In the genomic region with DNA sequence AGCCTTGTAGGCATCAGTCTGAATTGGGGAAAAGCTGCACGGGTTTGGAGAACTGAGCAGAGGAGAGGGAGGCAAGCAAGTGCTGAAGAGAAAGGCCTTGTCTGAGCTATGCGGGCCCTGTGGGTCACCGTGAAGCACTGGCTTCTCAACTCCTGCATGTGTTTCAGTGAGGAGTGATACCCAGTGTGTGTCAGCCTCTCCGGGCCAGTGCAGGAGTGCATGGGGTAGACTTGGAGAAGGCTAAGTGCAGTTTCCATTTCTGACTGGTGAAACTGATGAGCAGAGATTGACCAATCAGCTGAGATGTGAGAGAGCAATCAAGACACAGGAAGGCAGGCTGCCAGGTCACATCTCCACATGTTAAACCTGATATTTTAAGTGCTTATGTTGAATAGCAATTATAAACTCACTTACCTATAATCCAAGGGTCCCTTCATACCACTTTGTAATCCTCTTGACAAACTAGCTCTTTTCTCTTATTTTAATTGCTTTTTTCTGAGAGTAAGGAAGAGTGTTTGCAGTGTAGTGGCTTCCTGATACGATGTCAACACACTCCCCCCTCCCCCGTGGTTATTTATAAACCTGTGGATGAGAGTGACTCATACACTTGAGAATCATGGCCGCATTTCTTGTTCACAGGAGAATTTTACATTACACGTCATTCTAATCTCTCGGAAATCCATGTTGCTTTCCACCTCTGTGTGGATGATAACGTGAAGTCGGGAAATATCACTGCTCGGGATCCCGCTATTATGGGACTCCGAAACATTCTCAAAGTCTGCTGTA, we compare ENCODE assay signal across 26 mouse cellular contexts. TPM values are rescaled to one million over a fixed set of nuclear protein-coding genes. Genes with fewer than 3 reads are reported as not detected.
DNase-seq lines count a peak whose midpoint lies in the region; ATAC-seq and TF ChIP-seq lines count a peak whose summit lies in the region.
"Had no signal": no experiment of that assay in that cellular context is flagged by ENCODE, and none has a peak within 500 bp of the region (broad histone marks: within the 10 kb centered on the region; RNA-seq: fewer than 3 reads in every experiment).

No protein-coding gene starts in this region.

- peak overlapping the region; percentile 33 for H3K4me2 ChIP-seq in heart, embryonic 16.5 days (ENCODE audit: low read depth, low read length)
- H3K4me2 ChIP-seq: midbrain, embryonic 12.5 days had no signal

- TF ChIP-seq POLR2A in heart, adult 2 months (IDR thresholded peaks at IDR 0.05; ENCODE audit: insufficient read depth, low read depth, low read length), result no peak

- no peak for TF ChIP-seq CTCF in heart, adult 2 months (IDR thresholded peaks at IDR 0.05)
- no peak for TF ChIP-seq CTCF in Patski (IDR thresholded peaks at IDR 0.05)

- no peaks in the 10 kb centered on the region for H3K79me2 ChIP-seq in heart, adult 2 months (replicated peaks; ENCODE audit: control insufficient read depth, insufficient read depth, low read length)

- no peak for TF ChIP-seq EP300 in heart, adult 2 months (IDR thresholded peaks at IDR 0.05; ENCODE audit: insufficient read depth, low read depth, low read length)

- DNase-seq in heart, adult 2 months, result peak in 1 of 2 experiments; percentile 11
- no peak for DNase-seq in heart, postnatal 25 days (ENCODE audit: low spot score)
- peak; percentile 69 for DNase-seq in 3T3-L1 (ENCODE audit: low read depth, low spot score)
- no peak for DNase-seq in Patski (ENCODE audit: low read depth, low spot score)
- no peak for DNase-seq in urinary bladder, postnatal 4 days (ENCODE audit: low spot score in 2 of 2)
- DNase-seq in spleen, postnatal 14 days (ENCODE audit: low spot score in 2 of 2), result no peak
- DNase-seq: cerebellum, adult 18-20 months; cerebellum, postnatal 36 days; gastrocnemius, postnatal 14 days; kidney, adult 8-10 months; kidney, postnatal 36 days; layer of hippocampus, adult 9-11 months; lung, adult 18-20 months; spleen, adult 18-20 months; thymus, postnatal 14 days had no signal

- intact Hi-C loops in heart, adult 2 months (cut with DNase I), result no loop called here
- intact Hi-C loops in heart, postnatal 25 days (cut with DNase I), result no loop called here

- no peak overlapping the region for H3K4me3 ChIP-seq in heart, adult 2 months
- no peak overlapping the region; the same call in 1 of the 2 replicates for H3K4me3 ChIP-seq in heart, embryonic 16.5 days (ENCODE audit: low read length)
- H3K4me3 ChIP-seq: midbrain, embryonic 12.5 days had no signal

- H3K9me3 ChIP-seq in heart, embryonic 16.5 days (replicated peaks; ENCODE audit: control insufficient read depth, low read length), result no peaks in the 10 kb centered on the region
- H3K9me3 ChIP-seq: midbrain, embryonic 12.5 days had no signal

- H3K36me3 ChIP-seq in heart, adult 2 months (ENCODE audit: control insufficient read depth, insufficient read depth, low read length), result peaks cover 9% of the 10 kb centered on the region
- H3K36me3 ChIP-seq in heart, embryonic 16.5 days (ENCODE audit: control insufficient read depth, insufficient read depth), result peaks cover 6% of the 10 kb centered on the region

- H3K27ac ChIP-seq in heart, adult 2 months, result peak overlapping the region; percentile 47
- H3K27ac ChIP-seq in heart, embryonic 16.5 days (ENCODE audit: low read length), result peak overlapping the region; percentile 54
- H3K27ac ChIP-seq: midbrain, embryonic 12.5 days; stomach, postnatal 0 days had no signal

- in situ Hi-C loops in Patski (cut with MboI; ENCODE audit: low pct_unique_long_range_greater_than_20kb), result no loop called here

- POLR2A ChIA-PET in Patski (lab: Charles Lee), result no interaction called here

- CTCF ChIA-PET in Patski (lab: Charles Lee), result interaction anchor here (0.9 to 1.6 kb wide), 5 partner anchors 8 to 120 kb away, joined by 4 to 9 read pairs (median 5); no protein-coding TSS in a partner anchor

- peaks cover 5% of the 10 kb centered on the region; the same call in 1 of the 2 replicates for H3K4me1 ChIP-seq in heart, adult 2 months (ENCODE audit: control insufficient read depth, insufficient read depth, low read length)
- peaks cover 18% of the 10 kb centered on the region for H3K4me1 ChIP-seq in heart, embryonic 16.5 days (ENCODE audit: control insufficient read depth, insufficient read depth, low read length)
- H3K4me1 ChIP-seq: midbrain, embryonic 12.5 days had no signal

- ATAC-seq in Patski, result peak; percentile 57
- ATAC-seq in heart, embryonic 16.5 days (replicated peaks; ENCODE audit: extremely low read depth, insufficient read depth, low FRiP score), result peak; percentile 72
- ATAC-seq in erythroblast, adult 5-6 weeks (replicated peaks; ENCODE audit: low FRiP score, poor library complexity, severe bottlenecking), result no peak
- ATAC-seq: forebrain, embryonic 16.5 days had no signal

- no peak overlapping the region for H3K9ac ChIP-seq in heart, adult 2 months (ENCODE audit: low read depth, low read length)
- no peak overlapping the region for H3K9ac ChIP-seq in heart, embryonic 16.5 days (ENCODE audit: low read length)
- H3K9ac ChIP-seq: midbrain, embryonic 12.5 days had no signal

- WGBS in heart, adult 2 months, result 34% methylated on average over 14 of the region's 14 CpGs
- 34% methylated on average over 14 of the region's 14 CpGs for WGBS in heart, embryonic 16.5 days

- H3K27me3 ChIP-seq in heart, adult 2 months (ENCODE audit: control insufficient read depth, insufficient read depth, low read length), result no peaks in the 10 kb centered on the region
- no peaks in the 10 kb centered on the region for H3K27me3 ChIP-seq in Patski
- H3K27me3 ChIP-seq in heart, embryonic 16.5 days (ENCODE audit: control insufficient read depth, insufficient read depth, low read length), result no peaks in the 10 kb centered on the region
- H3K27me3 ChIP-seq: midbrain, embryonic 12.5 days had no signal

RNA-seq across cellular contexts. Expression of a gene that starts 26.7 kb away (rescaled TPM):
- 10 to 100 TPM; 11.0 to 11.3 TPM for total RNA-seq in heart, adult 2 months (2021)
- polyA plus RNA-seq in heart, adult 2 months (2012; rRNA removed), result 3.8 and 8.1 TPM in 2 replicates
- total RNA-seq in heart, postnatal 25 days (2021), result 10 to 100 TPM; 10.8 to 14.5 TPM
- 26.6 TPM for polyA plus RNA-seq in Patski (2021)
- polyA plus RNA-seq in heart, embryonic 16.5 days (2015; fragmentation: Nextera tagmentation; extraction: Ambion mirVana), result 14.3 and 16.0 TPM in 2 replicates
- total RNA-seq in erythroblast, adult 5-6 weeks (2015; ENCODE audit: low replicate concordance), result 17.1 and 27.9 TPM in 2 replicates
- total RNA-seq in erythroblast, adult 5-6 weeks (2017; ENCODE audit: low replicate concordance), result 22.6 and 29.5 TPM in 2 replicates

RNA-seq across cellular contexts. Expression of a gene that starts 27.0 kb away (rescaled TPM):
- total RNA-seq in heart, adult 2 months (2021), result under 1 TPM; 0.36 to 0.44 TPM
- polyA plus RNA-seq in heart, adult 2 months (2012; rRNA removed), result 0.82 and 2.4 TPM in 2 replicates
- 1 to 10 TPM; 1.1 to 2.7 TPM for total RNA-seq in heart, postnatal 25 days (2021)
- 14.4 TPM for polyA plus RNA-seq in Patski (2021)
- 27.8 and 32.8 TPM in 2 replicates for polyA plus RNA-seq in heart, embryonic 16.5 days (2015; fragmentation: Nextera tagmentation; extraction: Ambion mirVana)
- 18.0 and 20.4 TPM in 2 replicates for total RNA-seq in erythroblast, adult 5-6 weeks (2015; ENCODE audit: low replicate concordance)
- 85.9 and 165 TPM in 2 replicates for total RNA-seq in erythroblast, adult 5-6 weeks (2017; ENCODE audit: low replicate concordance)

RNA-seq across cellular contexts. Expression of a gene that starts 44.8 kb away (rescaled TPM):
- total RNA-seq in heart, adult 2 months (2021), result not detected
- polyA plus RNA-seq in heart, adult 2 months (2012; rRNA removed), result 0.04 TPM in 1 of 2 replicates, not detected in the other
- total RNA-seq in heart, postnatal 25 days (2021), result not detected
- polyA plus RNA-seq in Patski (2021), result not detected
- 0.39 and 0.59 TPM in 2 replicates for polyA plus RNA-seq in heart, embryonic 16.5 days (2015; fragmentation: Nextera tagmentation; extraction: Ambion mirVana)
- total RNA-seq in erythroblast, adult 5-6 weeks (2015; ENCODE audit: low replicate concordance), result not detected in 2 replicates
- 0.60 TPM in 1 of 2 replicates, not detected in the other for total RNA-seq in erythroblast, adult 5-6 weeks (2017; ENCODE audit: low replicate concordance)
- total RNA-seq: adrenal gland, adult 18-20 months; gastrocnemius, postnatal 14 days; hematopoietic stem cell, adult 5-6 weeks; liver, adult 2 months had no signal
- polyA plus RNA-seq: forebrain, embryonic 16.5 days; liver, adult 2 months; midbrain, embryonic 12.5 days; neural tube, embryonic 14.5 days; stomach, postnatal 0 days had no signal

RNA-seq across cellular contexts. Expression of a gene that starts 49.0 kb away (rescaled TPM):
- total RNA-seq in heart, adult 2 months (2021), result under 1 TPM; 0.37 to 0.57 TPM
- polyA plus RNA-seq in heart, adult 2 months (2012; rRNA removed), result 0.26 and 0.39 TPM in 2 replicates
- under 1 TPM; 0.26 to 0.53 TPM for total RNA-seq in heart, postnatal 25 days (2021)
- polyA plus RNA-seq in Patski (2021), result not detected
- polyA plus RNA-seq in heart, embryonic 16.5 days (2015; fragmentation: Nextera tagmentation; extraction: Ambion mirVana), result 0.13 TPM in 1 of 2 replicates, not detected in the other
- not detected in 2 replicates for total RNA-seq in erythroblast, adult 5-6 weeks (2015; ENCODE audit: low replicate concordance)
- total RNA-seq in erythroblast, adult 5-6 weeks (2017; ENCODE audit: low replicate concordance), result not detected in 2 replicates
- total RNA-seq: adrenal gland, adult 18-20 months; ES-E14; hematopoietic stem cell, adult 5-6 weeks; left cerebral cortex, postnatal 10 days; liver, adult 2 months had no signal
- polyA plus RNA-seq: forebrain, embryonic 16.5 days; liver, adult 2 months; midbrain, embryonic 12.5 days; neural tube, embryonic 14.5 days; stomach, postnatal 0 days had no signal

Comparison
In these comparisons a context has a peak if more than half of its experiments do, and no peak if none do; other contexts are left out.
1. RNA of a gene that starts 27.0 kb away (total RNA-seq): 18.0 to 165 TPM in erythroblast, adult 5-6 weeks; 1.1 to 2.7 TPM in heart, postnatal 25 days and 0.36 to 0.44 TPM in heart, adult 2 months; every median in the first group is over 4 times any median in the second.